Mouse (Mus musculus): ENCODE data around the gene Olfr851.

The Olfr851 gene

DNA sequence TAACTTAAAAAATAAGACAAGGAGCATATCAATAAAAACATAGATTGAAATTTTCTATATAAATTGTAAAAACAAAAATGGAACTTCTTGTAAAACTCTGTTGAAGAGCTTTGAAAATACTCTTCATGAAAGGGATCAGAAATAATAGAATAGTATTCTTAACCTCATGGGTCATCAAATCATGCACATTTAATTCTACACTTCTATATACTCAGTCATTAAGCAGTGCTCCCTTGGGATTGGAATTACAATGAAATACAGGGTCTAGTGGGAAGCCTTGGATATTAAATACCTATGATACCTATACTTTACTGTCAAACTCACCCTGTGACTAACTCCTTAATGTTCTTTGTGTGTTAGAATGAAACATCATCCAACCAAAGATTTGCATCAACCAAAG, at the start of gene Olfr851:
Gene Olfr851 (plus strand): TSS at position 301 of the 400 bp plus-strand sequence.
- no peak for DNase-seq (ENCODE audit: low read depth in 1 of 2, low spot score in 2 of 2)

DNA sequence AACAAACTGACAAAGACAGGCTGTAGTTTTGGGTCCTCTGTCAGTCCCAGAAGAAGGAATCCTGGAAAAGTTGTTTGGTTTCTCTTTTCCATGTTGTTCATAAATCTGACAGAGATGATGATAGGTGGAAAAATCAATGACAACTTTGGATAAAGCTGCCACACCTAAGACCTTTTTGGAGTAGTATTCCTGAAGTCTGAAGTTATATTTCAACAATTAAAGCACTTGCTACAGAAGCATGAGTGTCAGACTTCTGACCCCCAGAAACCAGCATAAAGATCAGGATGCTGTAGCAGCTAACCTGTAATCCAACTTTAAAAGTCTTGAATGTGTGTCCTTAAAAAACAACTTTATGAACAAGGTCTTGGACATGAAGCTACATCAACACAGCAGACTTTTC, 14.9 kb upstream of the Olfr851 start, which contains the start of gene Olfr850:
Gene Olfr850 (minus strand): TSS at position 101 of the 400 bp plus-strand sequence.
- DNase-seq (ENCODE audit: low read depth in 1 of 2, low spot score in 2 of 2), result no peak

GRCm38 (mm10) chr9:19540976-19541375, 47.9 kb downstream of the Olfr851 start, which contains the start of gene Olfr853:
Olfr853 (minus strand) TSS chr9:19541076.
- DNase-seq (ENCODE audit: low read depth in 1 of 2, low spot score in 2 of 2), result no peak

Measured in monocyte, adult 2 months (primary cell).